Mouse (Mus musculus) telencephalon, adult 2 months (tissue): ENCODE results near the gene Gm43517.

Experiments used
- DNase-seq: peaks from one replicate; pipeline ENCODE4 v3.0.0-alpha.2; 2011; ENCODE audit warnings: low read depth, low spot score

Gene Gm43517

DNA sequence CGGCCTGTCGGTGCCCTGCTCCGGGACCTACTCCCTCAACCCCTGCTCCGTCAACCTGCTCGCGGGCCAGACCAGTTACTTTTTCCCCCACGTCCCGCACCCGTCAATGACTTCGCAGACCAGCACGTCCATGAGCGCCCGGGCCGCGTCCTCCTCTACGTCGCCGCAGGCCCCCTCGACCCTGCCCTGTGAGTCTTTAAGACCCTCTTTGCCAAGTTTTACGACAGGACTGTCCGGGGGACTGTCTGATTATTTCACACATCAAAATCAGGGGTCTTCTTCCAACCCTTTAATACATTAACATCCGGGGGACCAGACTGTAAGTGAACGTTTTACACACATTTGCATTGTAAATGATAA lies 637 bp downstream of the Gm43517 start:
- no peak for DNase-seq

DNA sequence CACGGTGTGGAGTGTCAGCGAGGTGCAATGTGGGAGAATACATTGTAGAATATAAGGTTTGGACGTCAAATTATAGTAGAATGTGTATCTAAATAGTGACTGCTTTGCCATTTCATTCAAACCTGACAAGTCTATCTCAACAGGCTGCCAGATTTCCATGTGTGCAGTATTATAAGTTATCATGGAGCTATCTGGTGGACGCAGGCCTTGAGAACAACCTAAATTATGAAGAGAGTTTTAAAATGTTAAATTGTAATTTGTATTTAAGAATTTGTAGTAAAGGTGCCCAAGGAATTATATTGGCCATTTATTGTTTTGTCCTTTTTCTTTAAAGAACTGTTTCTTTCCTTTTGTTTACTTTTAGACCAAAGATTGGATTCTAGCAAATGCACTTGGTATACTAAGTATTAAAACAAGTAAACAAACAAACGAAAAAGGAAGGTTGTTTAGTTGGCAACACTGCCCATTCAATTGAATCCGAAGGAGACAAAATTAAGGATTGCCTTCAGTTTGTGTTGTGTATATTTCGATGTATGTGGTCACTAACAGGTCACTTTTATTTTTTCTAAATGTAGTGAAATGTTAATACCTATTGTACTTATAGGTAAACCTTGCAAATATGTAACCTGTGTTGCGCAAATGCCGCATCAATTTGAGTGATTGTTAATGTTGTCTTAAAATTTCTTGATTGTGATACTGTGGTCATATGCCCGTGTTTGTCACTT lies 1.3 kb downstream of the Gm43517 start:
- no peak for DNase-seq

DNA sequence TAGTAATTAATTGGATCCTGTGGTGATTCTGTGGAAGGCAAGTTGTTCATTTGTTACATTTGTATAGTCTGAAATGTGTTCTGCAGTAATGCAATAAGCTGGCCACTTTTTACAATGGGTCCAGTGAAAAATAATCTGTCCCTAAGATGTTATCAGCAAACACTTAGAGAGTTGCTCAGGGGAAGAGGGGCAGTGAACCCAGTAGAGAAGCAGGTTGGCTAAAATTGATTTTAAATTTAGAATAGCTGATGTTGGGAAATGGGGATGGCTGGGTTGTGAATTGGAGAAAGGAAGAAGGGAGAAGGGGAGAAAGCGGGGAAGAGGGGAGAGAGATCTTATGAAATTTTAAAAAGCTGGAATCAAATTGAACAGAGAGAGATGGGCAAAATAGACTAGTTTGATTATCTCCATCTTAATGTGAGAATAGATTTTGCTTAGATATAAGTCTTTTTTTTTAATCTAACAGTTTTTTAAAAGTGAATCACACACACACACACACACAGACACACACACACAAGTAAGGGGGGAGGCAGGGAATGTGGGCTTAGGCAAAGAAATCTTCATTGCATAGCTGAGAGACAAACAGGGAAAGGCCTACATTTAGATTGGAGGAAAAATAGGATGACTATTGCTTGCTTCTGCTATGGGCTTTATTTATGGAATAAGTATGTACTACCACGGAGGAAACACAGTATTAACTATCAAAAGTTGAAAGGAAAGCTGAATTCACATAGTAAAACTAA lies 3.1 kb downstream of the Gm43517 start:
- DNase-seq: no peak

DNA sequence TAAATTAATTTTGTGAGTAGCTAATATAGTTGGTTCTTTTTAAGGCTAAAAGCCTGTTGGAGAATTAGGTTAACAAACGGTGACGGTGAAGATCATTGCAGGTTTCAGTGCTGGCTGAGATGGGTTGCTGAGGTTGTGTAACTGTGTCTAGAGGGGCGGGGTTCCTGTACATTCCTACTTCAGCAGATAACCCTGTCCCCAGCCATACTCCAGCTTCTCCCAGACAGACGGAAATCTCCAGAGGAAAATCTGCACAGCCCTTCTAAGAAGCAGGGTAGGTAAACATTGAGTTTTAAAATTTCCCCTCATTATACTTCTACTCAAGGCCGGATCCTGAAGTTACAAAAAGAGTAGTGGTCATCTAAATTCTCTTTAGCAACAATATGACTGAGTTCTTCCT lies 4.7 kb downstream of the Gm43517 start:
- DNase-seq: no peak

DNA sequence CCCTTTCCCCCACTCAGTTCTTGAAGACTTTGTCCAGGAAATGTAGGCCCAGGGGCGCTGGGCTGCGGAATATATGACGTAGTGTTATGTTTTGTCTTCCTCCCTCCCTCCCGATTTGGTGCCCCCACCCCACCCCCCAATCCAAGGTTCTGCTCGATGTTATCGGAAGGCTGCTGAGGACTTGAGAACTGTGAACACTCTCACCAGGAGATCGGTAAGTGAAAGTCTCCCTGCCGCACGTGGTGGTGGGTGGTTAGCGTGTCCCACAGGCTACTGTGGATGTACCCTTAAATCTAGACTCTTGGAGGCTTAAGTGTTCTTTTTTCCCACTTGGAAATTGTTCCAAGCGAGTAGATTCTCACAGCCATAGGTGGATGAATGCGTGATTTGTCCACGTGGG lies 5.3 kb downstream of the Gm43517 start:
- DNase-seq: no peak

DNA sequence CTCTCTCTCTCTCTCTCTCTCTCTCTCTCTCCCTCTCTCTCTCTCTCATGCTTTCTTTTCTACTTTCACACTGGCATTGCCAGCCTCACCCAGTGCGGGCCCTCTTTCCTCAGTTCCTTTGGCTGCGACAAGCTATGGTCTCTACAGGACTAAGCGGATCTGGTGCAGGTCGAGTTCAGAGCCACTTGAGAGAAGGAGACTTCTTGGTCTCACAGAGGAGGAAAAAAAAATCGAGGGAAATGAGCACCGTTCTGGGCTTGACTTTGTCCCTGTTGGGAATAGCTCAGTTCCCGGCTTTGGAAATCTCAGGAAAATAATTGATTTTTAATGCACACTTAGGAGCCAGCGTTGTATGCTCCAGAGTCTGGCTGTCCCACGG lies 5.9 kb downstream of the Gm43517 start:
- DNase-seq: no peak

DNA sequence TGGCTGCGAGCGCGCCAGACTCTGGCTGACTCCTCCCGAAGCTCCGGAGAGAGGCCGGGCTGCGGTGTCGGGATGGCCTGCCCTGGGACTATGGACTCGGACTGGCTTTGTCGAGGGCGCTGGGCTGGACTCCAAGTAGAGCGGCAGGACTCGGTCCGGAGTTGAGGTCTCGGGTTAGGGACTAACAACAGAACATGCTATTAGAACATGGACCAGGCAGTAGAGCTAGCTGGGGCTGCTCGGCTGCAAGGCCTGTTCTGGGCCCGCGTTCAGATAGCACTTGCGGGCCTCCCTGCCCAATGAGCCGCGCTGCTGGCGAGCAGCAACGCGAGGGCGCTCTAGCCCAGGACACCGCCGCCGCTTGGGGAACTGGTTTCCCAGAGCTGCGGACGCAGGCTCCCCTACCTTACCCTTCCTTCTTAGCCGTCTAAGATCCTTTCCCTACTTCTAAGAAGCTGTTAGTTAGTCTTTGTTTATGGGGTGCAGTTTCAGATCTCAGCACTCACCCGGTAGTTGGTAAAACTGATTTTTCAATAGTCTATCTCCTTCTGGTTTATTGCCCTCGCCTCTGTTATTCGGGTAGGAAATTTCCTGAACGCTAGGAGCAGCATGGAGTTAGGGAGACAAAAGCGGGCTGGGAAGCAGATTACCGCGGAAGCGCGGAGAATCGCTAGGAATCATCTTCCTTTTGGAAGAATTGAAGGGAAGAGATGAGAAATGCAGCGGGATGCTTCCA lies 6.5 kb downstream of the Gm43517 start:
- DNase-seq: no peak

DNA sequence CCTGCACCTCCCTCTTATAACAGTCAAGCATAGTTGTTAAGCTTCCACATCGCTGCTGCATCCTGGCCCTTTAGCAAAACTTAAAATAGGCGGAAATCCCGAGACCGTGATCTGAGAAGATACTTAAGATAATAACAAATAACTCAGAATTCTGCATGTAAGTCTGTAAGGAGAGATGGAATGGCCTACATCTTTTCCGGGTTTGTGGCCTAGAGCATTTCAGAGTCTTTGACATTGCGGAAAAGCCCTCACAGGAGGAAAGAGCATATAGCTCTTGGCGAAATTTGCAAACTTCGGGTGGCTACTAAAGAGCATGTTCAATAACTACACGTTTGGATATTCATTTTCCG lies 7.0 kb downstream of the Gm43517 start:
- no peak for DNase-seq

DNA sequence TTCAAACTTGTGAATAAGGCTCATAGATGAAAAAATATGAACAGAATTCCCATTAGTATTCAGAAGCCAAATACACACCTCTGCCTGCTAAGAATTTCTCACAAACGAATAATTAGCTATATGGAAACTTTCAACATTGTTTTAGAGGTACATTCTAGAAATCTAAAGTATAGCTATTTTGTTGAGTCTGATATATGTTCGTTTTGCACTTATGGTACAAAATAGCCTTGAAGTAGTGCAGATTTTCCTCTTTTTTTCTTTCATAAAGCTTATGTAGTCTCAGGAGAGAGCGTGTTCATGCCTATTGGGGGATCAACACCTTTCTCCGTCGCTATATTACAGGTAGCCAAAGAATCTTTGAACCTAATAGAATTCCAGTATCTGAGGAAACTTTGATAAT lies 7.9 kb downstream of the Gm43517 start:
- no peak for DNase-seq

DNA sequence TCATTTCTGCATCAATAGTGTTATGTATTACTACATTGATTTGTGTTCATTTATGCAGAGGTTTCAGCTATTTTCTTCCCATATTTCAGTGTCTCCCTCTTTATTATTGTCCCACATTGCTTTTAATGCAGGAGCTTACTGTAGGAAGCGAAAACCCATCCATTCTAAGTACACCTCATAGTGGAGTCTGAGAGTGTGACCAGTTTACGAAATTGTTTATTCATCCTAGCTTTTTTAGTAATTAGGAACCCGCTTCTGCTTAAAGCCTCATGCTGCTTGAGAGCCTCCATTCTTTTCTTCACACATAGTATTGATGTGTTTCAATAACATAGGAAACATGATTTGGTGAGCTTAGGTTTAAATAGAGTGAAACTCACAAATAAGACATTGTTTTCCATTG lies 8.7 kb downstream of the Gm43517 start:
- DNase-seq: no peak

DNA sequence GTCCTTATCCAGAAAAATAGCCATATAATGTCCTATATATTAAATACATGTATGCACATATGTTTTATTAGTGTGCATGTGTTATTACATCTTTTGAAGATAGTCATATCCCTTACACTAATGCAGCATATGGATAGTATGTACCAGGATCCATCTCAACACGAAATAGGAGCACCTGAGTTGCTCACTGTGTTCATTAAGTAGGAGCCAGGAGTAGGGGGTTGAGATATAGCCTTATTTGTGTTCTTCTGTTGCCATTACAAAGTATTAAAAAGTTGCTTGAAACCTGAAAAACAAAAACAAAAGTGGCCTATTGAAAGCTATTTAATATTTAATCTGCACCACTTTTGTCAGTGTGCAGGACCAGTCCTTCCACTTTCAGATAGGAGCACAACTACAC lies 9.2 kb downstream of the Gm43517 start:
- no peak for DNase-seq

DNA sequence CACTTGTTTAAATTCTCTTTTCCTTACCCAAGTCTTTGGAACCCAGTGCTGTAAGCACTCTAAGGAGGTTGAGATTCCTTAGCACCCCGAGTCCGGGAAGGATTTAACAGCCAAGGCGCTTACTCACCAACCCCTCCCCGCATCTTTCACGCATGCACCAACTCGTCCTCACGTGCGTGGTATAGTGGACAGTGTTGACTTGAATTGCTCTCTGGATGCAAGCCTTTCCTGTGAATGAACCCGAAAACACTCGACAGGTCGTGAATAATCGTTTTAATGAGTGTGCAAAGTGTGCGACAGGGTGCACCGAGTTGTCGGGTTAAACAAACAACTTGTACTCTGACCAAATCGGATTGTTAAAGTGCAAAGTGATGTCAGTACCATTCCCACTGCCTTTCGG lies 9.9 kb downstream of the Gm43517 start:
- no peak for DNase-seq

DNA sequence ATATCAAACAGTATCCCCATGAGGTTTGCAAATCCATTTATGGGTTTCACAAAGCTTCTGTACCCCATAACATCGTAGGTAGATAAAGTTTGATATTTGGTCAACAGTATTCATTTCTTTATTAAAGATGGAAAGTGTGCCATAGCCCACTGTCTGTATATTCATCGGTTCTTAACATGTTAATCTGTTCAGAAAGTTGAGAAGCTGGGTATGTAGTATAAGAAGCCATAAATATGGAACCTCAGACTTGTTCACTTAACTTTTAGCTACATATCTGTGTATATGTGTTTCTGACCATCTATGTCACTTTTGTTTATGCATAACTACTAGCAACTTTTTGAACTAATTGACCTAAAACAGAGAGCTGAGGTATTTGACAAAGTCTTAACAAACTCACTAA lies 11.0 kb downstream of the Gm43517 start:
- no peak for DNase-seq

DNA sequence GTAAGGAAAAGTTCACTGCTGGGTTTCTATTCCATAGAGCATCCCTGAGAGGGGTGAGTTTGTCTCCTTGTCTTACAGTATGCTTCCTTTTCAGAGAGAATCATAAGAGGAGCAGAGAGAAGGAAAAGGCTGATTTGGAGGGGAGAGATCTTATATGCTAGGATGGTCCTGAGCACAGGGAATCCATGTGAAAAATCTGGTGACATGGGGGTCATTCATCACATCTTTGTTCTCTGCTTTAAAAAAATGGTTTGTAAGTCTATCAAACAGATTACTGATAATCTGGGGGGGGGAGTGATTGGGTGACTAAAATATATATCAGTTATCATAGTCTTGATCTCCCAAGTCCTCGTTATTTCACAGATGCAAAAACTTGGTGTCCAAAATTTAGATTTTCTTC lies 11.8 kb downstream of the Gm43517 start:
- DNase-seq: no peak

DNA sequence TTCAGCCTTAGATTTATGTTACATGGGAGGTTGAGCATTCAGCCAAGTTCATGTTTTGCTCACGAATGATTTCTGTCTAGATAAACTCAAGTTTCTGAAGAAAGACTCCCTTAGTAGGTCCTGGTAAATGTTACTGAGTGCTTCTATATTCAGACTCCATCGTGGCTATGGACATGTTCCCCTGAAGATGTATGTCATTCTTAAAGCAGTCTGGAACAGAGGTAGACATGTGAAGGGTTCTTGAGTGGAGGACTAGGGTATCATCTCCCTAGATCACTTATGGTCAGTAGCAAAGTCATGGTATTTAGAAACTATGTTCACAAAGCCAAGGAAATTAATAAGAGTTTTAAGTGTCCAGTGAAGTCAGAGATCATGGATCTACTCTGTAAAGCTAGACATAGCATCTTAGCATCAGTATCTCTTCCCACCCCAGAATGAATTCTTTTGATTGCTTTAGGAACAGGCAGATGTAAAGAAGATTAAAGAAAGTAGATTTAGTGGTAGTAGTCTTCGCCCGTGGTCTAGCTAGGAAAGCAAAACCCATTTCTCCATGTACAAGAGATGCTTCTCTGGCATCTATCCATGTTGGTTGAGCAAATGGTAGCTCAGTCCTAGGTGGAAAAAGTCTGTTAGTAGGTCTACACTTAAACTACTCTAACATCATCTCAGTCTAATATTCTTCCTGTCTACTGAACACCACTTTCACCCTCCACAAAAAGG lies 12.6 kb downstream of the Gm43517 start:
- no peak for DNase-seq

DNA sequence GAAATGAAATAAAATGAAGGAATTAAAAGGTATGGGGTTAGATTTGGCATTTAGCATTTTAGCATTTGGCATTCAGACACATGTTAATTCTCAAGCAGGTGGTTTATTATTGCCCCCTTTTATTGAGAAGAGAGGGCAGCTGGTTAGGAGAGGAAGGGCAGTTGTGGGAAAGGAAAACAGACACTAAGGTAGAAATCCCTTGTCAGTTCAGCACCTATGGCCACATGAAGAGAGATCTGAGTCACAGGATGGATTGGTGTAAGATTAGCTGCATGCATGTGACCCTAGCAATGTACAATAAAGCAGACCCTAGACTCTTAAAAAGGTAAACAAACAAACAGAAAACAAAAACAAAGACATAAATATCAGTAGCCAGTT lies 13.2 kb downstream of the Gm43517 start:
- no peak for DNase-seq

DNA sequence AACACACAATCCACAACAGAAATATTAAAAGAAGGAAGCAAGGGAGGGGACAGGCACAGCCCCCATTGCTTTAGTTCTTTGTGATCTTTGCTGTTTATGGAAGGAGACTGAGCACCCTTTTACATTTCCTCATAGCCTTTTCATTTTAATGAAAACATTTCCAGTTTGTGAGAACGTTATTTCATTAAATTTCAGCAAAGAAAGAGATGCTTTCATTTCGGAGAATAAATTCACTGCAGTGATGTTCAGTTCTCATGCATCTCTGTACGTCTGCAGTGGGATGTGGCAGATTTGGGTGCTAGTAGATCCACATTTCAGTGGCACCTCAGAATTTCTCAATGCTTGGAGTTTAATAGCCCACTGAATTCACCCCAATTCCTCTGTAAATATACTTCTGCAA lies 13.7 kb downstream of the Gm43517 start:
- no peak for DNase-seq

DNA sequence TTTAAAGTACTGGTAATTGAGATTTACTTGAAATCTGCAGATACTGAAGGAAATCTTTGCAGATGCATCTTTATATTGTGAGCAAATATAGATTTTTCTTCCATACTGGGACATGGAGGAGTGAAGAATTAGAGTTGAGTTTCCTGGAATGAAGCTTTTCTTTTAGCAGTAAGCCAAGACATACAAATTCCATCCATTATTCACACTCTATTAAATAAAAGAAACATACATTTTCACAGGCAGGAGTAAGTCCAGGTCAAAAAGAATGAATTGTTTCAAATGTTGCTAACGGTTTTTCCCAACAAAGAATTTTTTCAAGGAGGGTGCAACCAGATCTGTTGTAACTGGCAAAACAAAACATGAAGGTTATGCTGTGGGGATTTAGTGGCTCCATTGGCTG lies 14.6 kb downstream of the Gm43517 start:
- no peak for DNase-seq

DNA sequence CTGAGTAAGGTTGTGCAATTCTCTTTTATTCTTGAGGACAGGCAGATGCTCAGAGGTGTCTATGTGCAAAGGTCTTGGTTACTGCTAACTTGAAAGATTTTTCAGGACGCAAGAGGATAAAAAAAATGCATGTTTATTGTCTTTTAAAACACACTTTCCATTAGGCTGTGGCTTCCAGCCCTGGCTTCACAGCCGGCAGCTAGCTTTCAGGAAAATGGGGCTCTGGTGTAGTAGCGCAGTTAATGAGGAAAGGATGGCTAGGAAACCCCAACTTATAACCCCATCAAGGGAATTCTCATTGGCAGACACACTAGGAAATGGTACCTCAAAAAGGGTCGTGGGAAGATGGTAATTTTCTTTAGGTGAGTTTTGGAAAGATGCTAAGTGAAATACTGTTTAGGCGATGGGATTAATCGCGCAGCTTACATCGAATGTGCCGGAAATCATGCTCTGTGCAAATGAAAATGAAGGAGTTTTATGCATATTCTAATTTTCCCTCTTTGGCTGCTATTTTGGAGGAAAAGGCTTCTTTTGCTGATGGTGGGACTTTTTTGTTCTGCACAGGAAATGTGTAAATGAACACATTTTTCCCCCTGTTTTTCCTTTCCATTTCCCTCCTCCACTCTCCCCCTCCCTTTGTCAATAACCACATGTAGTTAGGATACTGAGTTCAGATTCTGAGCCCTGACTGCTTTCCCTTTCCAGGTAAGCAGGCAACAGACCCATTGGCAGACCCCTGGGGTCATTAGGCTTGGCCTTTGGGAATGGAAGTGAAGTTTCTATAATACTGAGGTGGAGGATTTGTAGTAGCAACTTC lies 15.3 kb downstream of the Gm43517 start:
- no peak for DNase-seq

DNA sequence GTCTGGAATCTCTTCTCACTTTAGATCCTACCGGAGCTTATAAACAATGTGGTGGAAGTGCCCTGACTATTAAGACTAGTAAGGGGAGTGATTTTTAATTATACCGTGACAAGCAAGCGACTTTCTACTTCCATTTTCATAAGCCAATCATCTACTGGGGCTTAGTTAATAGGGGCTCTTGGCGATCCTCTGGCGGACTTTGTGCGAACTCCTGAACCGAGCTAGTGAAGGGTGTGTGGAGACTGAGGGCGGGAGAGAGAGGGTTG lies 15.8 kb downstream of the Gm43517 start:
- no peak for DNase-seq

DNA sequence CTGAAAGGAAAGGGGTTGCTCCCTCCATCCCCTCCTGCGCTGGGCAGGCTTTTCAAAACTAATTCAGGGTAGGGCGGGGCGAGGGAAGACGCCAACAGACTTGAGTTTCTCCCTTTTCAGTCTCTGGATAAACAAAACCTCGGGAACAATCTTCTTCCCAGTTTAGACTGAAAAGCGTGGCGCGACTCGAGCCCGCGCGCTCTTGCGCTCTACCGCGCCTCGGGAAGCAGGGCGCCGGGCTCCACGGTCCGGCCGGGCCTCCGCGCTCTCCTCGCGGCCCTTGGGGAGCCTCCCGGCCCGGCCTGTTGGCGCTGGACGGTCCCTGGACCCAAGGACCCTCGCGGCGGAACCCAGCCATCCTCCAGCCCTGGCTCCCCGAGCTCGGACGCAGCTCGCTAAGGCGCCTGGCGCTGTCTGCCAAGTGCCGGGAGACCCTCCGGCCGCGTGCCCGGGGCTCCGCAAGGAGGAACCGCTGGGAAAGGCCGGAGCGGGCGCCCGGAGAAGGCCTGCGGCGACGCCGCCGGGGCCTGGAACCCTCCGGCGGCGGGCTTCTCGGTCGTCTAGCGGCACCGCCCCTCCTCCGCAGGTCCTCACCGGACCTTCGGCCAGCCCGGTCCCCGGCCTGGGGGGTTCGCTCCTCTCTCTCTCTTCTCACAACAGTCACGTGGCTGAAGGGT lies 16.3 kb downstream of the Gm43517 start:
- DNase-seq: no peak
